Mouse (Mus musculus) neural tube, embryonic 10.5 days (tissue): ENCODE data around the gene Hist1h1t.
"Not testable (repeated sequence)": the region's sequence is repeated elsewhere in the genome, so short reads cannot be mapped to it uniquely, and the experiment has no call there.

ENCODE experiments used
- DNase-seq: peaks from one replicate; pipeline ENCODE4 v3.0.0-alpha.2; 2017; ENCODE audit warnings: low spot score; ENCODE audit errors: extremely low spot score

Hist1h1t gene

DNA sequence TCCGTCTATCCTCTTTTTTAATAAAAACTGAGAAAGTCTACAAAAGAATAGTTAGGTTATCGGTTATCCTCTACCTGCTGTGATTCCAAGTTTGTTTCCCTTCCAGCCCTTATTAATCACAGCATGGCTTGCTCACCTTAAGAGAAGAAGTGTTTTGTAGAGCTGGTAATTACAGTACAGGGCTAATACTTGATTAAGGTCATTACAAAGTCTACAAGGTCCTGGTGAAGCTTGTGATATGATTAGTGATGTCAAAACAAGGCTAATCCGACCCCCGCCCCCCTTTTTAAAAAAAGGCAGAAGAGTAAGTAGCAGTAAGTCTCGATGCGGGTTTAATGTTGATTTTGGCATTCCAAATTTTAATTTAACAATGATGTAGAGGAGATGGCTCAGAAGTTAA is 3.4 kb downstream of the Hist1h1t start:
- DNase-seq = no peak

DNA sequence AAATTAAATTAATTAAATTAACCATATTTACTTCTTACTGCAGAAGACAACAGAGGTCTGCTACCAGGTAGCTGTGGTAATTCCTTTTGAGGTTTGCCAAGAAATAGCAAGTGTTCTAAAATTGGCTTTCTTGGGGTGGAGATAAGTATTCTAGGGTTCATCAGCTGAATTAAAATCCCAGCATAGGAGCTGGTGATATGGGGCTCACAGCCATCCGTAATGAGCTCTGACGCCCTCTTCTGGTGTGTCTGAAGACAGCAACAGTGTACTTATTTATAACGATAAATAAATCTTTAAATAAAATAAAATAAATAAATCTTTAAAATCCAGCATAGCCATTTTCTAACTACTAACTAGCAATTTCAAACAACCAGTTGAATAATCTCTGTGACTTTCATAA is 4.2 kb downstream of the Hist1h1t start:
- no peak for DNase-seq

DNA sequence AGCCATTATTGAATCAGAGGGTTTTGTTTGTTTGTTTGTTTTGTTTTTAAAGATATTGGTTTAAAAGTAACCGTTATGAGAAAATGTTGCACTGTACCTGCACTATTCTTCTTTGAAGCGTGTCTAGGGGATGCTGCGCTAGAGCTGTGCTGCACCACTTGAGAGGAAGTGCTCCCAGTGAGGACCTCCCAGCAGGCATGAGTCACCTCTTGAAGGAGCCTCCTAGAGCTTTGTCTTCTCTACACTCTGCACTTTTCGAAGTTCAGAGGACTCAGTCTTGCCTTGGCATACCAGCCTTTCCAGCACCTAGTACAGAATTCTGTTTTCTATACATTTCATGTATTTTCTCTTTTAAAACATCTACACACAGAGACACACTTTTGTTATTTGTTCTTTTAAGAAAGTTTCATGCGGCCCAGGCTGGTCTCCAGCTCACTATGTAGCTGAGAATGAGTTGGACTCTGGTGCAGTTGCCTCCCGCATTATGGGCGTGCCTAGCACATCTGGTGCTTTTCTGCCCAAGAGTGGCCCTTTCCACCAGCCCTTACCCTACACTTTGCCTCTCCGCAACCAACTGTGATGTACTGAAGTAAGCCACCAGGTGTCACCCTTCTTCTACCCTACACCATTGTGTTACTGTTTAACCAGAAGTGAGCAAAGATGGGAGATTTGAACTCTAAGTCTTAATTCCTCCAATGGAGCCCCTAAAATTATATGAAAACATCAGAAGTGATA is 5.3 kb downstream of the Hist1h1t start:
- peak; percentile 66 for DNase-seq

DNA sequence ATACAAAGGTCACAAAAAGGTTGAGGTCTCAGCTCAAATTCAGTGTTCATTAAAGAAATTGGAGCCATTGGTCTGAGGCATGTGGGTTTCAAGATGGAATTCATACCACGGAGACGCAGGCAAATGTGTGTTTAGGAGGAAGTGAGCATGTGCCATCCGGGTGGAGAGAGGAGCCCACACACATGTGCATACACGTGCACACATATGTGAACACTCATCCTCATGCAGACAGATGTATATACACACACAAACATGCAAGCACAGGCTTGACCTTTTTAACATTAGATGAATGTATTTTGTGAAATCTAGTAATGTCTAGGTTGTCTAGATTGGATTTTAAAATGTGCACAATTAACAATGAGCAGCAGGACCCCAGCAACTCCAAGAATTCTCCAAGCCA is 6.6 kb downstream of the Hist1h1t start:
- no peak for DNase-seq

DNA sequence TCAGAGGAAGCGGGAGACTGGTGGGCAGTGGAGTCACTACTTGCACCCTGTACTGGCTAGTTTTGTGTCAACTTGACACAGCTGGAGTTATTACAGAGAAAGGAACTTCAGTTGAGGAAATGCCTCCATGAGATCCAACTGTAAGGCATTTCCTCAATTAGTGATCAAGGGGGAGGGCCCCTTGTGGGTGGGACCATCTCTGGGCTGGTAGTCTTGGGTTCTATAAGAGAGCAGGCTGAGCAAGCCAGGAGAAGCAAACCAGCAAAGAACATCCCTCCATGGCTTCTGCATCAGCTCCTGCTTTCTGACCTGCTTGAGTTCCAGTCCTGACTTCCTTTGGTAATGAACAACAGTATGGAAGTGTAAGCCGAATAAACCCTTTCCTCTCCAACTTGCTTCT is 7.2 kb downstream of the Hist1h1t start:
- not testable (repeated sequence) for DNase-seq

DNA sequence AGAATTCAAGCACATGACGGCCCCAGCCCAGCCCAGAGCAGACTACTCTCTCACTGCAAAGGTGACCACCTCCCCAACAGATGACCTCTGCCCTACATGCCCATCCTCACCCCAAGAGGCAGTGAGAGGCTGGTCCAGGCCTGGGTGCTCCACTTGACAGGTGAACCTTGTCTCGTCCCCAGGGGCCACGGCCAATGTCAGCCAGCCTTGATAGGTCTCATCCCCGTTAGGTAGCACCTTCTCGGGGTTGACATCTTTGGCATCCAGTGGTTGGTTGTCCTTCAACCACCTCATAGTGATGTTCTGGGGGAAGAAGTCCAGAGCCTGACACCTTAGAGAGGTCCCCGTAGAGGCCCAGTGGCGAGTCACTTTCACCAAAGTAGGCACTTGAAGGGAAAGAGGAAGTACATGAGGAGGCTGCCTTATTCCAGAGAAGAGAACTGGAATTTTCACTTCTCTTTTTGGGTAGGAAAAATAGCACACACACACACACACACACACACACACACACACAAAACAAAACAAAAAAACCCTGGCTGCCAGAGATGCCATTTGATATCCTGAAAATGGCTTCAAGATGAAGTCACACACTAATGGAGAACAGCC is 10.2 kb downstream of the Hist1h1t start:
- DNase-seq = no peak

DNA sequence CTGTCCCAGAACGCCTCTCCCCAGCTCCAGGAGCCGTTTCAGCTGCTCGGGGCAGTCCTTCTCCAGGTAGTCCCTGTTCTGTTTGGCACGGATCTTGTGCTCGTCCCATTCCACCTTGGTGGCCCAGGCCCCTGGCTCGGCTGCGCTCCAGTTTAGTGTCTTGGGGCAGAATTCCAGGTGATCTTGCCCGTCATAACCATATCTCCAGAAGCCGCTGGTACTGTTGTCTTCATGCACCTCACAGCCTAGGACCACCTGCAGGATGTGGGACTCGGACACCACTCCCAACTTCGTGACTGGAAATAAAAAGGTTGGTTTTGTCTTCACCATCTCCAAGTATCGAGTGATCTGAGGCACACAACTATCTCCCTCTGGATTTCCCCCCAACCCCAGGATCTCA is 11.2 kb downstream of the Hist1h1t start:
- DNase-seq = no peak

DNA sequence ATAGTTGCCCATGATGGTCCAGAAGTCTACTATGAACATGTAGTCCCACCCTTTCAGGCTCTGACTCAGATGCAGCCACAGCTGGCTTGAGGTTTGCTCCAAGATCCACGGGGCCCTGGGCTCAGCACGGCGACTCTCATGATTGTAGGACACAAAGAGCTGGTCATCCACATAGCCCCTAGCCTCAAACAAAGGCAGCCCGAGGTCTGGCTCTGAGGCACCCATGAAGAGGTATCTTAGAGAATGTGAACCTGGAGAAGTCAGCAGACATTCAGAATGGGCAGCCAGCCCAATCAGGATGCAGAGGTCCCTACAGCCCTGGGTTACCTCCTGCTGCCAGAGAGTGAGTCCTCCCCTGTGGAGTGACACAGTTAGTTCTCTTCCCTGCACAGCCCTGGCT is 12.4 kb downstream of the Hist1h1t start:
- no peak for DNase-seq

DNA sequence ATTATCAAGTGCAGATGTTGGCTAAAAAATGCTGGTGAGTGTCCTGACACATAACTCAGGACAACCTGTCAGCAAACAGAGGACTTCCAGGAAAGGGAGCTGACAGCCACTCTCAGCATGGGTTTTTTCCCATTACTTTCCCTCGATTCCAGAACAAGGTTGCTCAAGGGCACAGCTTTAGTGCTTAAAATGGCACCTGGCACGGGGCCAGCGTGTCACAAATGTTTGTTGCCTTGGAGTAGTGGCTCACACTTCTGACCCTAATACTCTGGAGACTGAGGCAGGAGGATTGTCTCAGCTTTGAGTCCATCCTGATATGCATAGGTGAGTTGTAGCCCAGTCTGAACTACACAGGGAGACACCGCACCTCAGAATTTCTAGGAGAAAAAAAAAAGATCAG is 13.0 kb downstream of the Hist1h1t start:
- no peak for DNase-seq

DNA sequence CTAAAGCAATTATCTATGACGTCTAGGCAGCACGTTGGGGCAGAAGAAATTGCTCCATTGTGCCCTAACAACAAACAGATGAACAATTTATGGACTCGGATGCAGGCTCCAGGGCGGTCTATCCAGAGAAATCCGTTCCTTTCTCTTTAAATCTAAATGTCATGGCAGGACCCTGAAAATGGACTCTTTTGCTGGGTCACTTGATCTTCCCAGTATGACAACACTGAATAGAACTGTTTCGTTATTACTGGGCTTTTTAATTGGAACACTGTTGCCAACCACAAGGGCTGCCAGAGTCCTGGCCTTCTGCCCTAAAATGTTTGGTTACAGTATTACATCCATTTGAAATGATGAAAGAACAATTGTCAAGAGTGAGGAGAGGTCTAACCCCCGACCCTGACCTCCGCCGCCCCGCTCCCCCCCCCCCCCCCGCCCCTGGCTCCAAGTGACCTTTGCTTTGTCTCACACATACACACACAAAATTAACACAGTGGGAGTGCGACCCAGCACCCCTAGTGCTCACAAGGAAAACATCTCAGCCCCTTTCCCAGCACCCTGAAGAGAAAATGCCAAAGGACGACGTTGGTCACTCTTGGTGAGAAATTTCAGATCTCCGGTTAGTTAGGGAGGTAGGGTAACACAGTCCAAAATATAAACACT is 14.2 kb downstream of the Hist1h1t start:
- peak; percentile 38 for DNase-seq

DNA sequence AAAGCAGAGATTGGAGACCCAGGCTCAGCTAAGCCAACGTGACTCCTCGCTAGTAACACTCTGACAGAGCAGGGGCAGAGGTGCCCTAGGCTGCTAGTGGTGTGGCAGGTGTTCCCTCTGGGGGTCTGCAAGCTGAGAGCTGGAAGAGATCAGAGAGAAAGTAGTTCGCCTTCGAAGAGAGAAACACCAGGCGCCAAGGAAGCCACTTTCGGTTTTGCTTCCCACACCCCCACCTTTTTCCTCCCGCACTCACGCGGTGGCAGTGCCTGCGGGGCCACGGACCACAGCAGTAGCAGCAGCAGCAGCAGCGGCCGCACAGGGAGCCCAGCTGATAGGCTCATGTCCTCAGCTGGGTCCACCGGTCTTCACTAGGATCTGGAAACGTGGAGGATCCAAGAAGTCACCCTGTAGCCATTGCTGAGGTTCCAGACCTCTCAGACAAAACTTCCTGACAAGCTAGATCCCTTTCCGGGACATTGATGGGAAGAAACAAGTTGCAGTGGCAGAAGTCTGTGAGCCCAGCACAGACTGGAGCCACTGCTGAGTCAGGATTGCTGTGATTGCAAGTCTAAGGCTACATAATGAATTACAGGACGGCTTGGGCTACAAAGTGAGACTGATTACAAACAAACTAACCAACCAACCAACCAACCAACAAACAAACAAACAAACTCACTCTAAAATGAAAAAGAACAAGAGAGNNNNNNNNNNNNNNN is 14.9 kb downstream of the Hist1h1t start, which contains the start of gene Hfe:
Gene Hfe, minus strand, starts transcription at position 481 of the 716 bp plus-strand sequence.
- DNase-seq = peak; percentile 50

DNA sequence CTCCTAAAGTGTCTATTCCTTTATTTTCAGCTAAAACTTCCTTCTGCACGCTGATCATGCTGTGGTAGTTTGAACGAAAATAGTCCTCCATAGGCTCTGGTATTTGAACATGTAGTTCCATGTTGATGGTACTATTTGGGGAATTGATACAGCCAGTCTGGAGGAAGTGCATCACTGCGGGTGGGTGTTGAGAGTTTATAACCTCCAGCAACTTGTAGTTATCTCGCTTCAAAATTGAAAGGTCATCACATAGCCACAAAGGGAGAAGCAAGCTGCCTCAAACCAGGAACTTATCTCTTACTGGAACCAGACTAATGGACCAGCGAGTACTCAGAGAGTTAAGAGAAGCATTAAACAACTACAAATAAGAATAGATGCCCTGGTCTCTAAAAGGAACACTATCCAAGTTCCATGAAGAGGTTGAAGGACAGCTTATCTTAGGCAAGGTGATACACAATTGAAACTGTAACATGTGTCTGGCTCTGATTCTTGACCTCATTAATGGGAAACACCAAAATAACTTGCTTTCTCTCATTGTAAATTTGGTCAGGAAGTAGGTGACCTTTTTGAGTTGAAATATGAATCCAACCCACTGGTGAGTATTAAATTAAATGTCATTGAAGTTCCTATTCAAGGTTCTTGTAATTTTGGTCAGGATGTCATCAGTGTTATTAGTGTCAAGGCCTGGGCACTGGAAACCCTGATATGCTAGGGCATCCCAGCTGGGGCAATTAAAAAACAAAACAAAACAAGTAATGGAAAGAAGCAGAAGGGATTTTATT is 20.8 kb downstream of the Hist1h1t start:
- DNase-seq = no peak

DNA sequence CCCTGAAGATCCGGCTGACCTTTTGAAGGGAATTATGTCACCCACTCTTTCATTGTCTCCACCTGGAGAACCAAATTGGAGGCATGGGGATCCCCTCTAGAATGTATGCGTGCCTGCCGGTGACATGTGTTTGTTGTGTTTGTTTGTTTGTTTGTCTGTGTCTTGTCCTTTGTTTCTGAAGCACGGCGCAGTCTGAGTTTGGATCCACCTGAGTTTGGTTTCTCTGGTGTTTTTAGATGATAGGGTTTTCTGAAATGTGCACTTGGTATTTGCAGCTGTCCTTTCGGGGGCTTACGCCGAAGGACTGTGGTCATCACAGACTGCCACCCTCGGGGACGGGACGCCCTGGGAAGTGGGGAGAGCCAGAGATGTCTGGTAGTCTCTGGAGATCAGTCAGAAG is 21.6 kb downstream of the Hist1h1t start:
- DNase-seq = peak; percentile 11

DNA sequence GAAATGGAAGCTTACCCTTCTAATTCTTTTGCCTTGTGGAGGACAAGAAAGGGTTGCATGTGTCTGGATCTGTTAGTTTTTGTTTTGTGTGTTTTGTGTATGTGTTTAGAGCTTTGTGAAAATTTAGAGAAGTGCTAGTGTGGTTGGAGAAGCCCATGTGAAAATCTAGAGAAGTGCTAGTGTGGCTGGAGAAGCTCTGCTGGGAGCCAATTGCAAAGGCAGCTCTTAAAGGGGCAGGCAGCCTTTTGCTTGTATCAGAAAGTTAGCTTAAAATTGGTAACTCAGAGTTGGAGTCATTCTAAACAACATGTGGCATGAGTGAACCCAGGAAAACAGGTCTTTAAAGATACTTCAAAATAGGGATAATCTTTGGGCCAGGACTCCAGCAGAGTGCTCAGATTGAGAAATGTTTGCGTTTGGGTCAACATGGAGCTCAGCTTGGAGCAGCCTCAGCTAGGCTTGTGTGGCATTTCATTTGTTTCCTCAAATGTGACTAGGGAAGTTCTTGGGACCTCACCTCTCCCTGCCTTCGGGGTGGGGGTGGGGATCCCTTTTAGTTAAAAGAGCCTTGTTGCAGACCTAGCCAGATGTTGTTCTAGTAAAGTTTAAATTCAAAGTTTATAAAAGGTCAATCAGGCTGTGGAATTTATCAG is 22.1 kb downstream of the Hist1h1t start:
- peak; percentile 11 for DNase-seq

DNA sequence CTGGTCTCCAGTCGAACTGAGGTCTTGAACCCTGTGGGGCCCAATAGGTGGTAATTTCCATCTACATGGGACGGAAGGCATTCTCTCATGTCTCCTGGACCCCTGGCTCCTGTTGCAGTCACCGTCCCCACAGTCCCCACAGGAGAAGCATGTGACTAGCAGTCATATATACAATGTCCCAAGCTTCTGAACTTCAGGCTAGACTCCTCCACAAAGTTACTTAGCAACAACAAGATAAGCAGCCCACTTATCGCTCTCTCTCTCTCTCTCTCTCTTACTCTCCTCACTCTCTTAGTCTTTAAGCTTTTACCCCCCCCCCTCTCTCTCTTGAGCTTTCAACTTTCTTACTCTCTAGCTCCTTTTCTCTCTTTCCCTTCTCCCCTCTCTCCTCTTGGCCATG is 28.6 kb downstream of the Hist1h1t start:
- DNase-seq = no peak

DNA sequence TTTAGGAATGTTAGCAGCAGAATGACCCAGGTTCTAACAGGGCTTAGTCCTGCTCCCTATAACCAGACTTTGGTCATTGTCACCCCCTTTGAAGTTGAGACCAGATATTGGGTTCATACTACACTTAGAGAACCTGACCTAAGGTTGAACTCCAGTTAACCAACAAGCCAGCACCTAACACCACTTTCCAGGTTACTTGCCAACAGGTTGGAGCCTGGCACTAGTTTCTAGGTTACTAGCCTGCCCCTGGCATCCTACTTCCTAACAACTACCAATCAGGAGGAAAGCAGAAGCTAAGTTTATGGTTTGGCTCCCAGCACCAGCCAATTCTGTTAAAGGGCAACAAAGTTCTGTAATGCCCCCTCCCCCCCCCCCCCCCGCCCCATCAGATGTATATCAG is 29.6 kb downstream of the Hist1h1t start:
- no peak for DNase-seq

DNA sequence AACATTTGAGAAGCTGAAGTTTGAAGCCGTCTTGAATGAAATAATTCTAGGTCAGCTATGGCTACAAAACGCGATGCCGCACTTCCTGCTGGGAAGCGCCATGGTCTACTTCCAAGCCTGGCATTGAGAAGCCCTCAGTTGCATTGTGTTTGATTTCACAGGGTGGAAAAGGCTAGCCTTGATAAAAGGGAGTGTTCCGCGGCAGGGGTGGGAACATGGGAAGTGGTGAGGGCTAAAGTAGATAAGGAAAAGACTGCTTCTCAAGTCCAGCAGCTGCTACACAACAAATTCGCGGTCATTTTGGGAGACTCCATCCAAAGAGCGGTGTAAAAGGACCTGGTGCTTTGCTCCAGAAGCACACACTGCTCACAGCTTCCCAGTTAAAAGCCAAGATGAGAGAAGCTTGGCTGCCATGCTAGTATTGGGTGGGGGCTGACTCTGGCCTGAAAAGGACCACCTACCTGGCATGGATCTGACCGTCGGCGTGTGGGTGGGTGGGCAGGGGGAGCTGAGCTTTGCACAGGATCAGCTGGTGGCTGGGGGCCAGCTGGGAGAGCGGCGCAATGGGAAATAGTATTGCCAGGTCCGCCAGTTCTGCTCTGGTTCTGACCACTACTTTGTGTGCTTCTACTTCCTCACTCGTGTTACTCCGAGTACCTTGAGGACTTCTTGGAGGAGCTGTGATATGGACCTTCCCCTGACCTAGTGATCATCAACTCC is 33.0 kb downstream of the Hist1h1t start:
- peak; percentile 11 for DNase-seq

DNA sequence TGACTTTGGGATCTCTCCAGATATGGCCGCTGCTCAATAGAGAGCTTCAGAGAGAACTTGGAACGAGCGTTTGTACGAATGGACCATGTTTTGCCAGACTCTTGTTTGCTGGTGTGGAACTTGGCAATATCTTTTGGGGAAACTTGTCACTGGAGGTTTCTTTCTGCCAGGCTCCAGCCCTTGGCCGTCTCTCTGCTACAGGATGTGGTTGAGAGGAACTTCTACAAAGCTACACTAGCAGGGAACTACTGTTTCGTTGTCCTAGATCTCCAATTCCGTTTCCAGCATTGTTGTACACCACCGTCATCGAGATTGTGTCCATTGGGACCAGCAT is 33.5 kb downstream of the Hist1h1t start:
- no peak for DNase-seq

DNA sequence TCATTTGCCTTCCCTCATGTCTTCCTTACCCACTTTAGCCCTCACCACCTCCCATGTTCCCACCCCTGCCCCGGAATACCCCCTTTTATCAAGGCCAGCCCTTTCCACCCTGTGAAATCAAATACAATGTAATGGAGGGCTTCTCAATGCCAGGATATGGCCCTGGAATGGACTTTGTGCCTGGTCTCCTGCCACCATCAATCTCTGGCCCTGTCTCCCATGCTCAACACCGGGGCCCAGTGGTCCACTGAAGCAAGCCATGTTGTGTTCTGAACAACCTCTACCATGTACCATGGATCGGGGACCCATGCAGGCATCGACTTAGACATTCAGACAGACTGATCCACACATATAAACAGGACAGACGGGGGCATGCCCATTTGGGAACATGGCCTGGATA is 34.1 kb downstream of the Hist1h1t start:
- DNase-seq = peak; percentile 10

DNA sequence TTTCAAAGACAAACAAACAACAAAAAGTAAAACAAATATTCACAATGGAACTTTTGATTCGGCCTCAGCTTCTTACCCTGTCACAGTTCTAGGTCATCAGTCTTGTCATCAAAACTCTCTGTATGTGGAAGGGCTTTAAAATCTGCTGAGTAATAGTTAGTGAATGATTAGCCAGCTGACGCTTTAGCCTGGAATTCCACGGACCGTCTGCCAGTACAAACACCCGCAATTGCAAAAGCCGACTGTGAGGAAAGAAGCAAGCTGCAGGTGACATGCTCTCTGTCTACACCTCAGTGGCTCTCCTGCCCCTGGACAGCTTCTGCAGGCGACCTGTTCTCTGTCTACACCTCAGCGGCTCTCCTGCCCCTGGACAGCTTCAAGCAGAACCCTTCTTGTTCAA is 34.9 kb downstream of the Hist1h1t start:
- DNase-seq = peak; percentile 8
